In genomic region chr15:25144228-25144627, GRCm38 (mm10) we compare ENCODE assay signal across 11 mouse cellular contexts.
A peak's percentile ranks its signal among the peaks of the same experiment; 100 is the strongest.
DNase-seq lines count a peak whose midpoint lies in the region; ATAC-seq lines count a peak whose summit lies in the region.
"Had no signal": no experiment of that assay in that cellular context is flagged by ENCODE, and none has a peak within 500 bp of the region (broad histone marks: within the 10 kb centered on the region; RNA-seq: fewer than 3 reads in every experiment).

No protein-coding gene starts in this region.

- no peak for ATAC-seq in megakaryocyte-erythroid progenitor cell, adult 5-6 weeks (replicated peaks; ENCODE audit: low FRiP score, low TSS enrichment, poor library complexity, severe bottlenecking)
- ATAC-seq: forebrain, embryonic 15.5 days; inflammation-experienced regulatory T-cells, adult 6 months had no signal

- DNase-seq in kidney, postnatal 4 days = peak; percentile 7 to 10
- DNase-seq in kidney, adult 11 months = no peak
- peak; percentile 62 for DNase-seq in A20 (ENCODE audit: low read depth, low spot score)
- DNase-seq in Muller cell, postnatal 12 days (ENCODE audit: inconsistent ontology term) = peak; percentile 18
- peak; percentile 37 for DNase-seq in naive thymus-derived CD4-positive, alpha-beta T cell, adult 2 months (ENCODE audit: low read depth)
- DNase-seq in heart, adult 9 months (ENCODE audit: low spot score in 2 of 2) = no peak
- DNase-seq in cerebellum, postnatal 25 days = no peak
- DNase-seq: right cerebral cortex, adult 18-20 months had no signal

Comparison
In these comparisons a context has a peak if more than half of its experiments do, and no peak if none do; other contexts are left out.
1. DNase-seq: peak in kidney, postnatal 4 days (2 of 2), A20 (single experiment), Muller cell, postnatal 12 days (single experiment) and naive thymus-derived CD4-positive, alpha-beta T cell, adult 2 months (single experiment); none in kidney, adult 11 months (single experiment), heart, adult 9 months (0 of 2) and cerebellum, postnatal 25 days (0 of 2).